Mouse (Mus musculus) left cerebral cortex, adult 8-10 months (tissue): Measurements from ENCODE around the gene Slc8a2. TPM values are rescaled to one million over a fixed set of nuclear protein-coding genes. Genes with fewer than 3 reads are reported as not detected.

Source experiments
- DNase-seq, 2 experiments: peaks; one replicate each; pipeline ENCODE4 v3.0.0; 2022; ENCODE audit warnings: low spot score in 2 of 2
- total RNA-seq, 4 experiments: library from RNA; stranded (reverse); gene quantifications; 2 replicates each; pipeline ENCODE4 v1.2.4; 2022

The Slc8a2 gene
- total RNA-seq, 4 experiments from 2014 or later: 210 to 222 (median 213) TPM

DNA sequence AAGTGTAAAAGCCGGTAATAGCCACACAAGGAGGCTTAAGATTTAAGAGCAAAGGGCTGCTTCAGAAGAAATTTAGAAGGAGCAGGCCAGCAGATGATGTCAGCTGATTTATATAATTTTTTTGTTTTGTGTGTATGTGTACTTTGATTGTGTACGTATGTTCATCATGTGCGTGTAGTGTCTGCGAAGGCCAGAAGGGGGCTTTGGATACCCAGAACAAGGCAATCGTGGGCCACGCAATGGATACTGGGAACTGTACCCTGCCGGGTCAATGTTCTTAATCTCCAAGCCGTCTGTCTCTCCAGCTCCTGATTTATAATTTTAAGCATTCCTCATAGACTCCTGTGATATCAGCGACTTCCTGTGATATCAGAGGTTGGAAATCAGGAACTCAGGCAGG is 31.7 kb downstream of the Slc8a2 start:
- no peak for DNase-seq

DNA sequence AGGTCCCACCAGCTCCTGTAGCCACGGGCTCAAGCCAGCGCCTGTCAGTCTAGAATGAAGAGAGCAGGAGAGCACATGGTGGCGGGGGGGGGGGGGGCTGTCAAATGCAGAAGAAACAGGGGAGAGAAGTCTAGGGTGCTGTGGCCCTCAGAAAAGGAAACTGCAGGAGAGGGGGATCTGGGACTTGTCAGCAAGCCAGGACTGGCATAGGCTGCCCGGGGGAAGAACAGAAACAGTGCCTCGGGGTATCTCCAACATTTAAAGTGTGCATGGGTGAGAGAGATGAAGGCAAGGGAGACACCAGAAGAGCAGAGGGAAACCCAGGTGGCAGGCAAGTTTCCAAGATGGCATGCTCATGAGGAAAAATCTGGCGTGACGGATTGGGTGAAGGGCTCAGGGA is 32.4 kb downstream of the Slc8a2 start:
- DNase-seq: no peak

DNA sequence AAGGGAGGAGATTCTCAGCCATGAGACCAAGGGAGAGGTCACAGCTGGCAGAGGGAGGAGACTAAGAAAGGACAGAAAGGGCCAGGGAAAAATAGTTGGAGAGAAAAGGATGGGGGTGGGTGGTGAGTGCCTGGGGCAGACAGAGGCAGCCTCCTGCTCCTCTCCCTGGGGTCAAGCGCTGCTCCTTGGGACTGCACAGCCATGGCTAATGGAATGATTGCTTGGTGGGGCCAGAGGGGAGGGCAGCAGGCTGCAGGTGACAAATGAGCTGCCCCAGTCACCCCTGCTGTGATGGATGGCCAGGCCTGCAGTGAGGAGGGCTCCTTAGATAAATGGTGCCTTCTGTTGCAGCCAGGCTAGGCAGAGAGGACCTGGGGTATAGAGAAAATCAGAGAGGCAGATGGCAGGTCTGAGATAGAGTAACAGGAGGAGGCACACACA is 42.5 kb downstream of the Slc8a2 start:
- DNase-seq: no peak

- DNase-seq: no peak
Observed at GRCm38 (mm10) chr7:16172586-16173140, 43.0 kb downstream of the Slc8a2 start.

DNA sequence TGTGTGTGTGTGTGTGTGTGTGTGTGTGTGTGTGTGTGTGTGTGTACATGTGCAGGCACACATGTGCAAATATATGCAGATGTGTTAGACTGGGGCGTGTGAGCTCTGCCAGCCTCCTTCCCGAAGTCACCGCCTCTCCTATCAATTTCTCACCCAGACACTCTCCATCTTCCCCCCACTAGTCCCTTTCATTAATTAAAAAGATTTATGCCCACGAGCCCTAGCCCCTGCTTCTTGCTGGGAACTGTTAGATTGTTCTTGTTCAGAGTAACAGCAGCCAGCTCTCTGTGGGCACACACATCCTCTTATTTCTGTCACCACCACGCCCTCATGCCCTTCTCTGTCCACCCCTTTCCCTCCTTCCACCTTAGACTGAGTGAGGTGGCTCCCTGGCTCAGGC is 43.5 kb downstream of the Slc8a2 start:
- DNase-seq: no peak

DNA sequence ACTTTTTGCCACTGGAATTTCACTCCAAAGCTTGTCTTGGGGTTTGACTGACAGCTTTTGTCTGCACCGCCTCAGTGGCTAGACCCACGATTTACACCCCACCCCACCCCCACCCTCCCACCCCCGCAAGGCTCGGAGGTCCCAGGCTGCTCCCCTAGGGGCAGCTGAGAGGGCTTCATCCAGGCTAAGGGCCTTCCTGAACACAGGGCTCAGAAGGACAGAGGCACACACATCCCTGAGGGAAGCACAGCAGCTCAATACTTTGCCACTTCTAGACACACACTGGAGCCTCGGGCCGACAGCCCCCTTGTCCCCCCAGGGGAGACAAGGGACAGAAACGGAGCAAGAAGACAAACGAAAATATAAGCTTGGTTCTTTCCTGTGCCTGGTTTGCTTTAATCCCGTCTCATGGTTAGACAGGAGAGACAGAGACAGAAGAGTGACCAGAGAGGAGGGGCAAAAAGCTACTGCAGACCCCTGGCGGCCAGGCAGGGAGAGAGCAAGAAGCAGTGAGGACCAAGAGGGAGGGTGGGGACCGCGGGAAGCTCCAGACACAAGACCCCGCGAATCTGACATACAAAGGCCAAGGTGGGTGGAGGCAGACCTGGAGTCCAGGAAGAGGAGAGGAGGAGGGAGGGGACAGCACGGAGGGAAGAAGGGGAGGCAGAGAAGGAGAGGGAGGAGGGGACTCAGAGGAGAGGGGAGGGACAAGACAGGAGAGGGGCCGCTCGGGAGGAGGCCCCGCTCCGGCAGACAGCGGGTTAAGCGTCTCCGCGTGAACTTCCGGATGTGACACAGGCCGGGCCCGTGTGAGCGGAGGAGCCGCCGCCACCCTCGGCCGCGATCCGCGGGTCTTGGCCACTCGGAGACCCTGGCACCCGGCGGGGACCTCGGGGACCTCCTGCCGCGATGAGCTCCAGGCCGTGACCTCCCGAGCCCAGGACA is 45.2 kb downstream of the Slc8a2 start, which contains the start of gene Meis3:
Gene Meis3, plus strand, starts transcription at position 494 of the 945 bp plus-strand sequence.
- peak in 1 of 2 experiments; percentile 52 for DNase-seq

DNA sequence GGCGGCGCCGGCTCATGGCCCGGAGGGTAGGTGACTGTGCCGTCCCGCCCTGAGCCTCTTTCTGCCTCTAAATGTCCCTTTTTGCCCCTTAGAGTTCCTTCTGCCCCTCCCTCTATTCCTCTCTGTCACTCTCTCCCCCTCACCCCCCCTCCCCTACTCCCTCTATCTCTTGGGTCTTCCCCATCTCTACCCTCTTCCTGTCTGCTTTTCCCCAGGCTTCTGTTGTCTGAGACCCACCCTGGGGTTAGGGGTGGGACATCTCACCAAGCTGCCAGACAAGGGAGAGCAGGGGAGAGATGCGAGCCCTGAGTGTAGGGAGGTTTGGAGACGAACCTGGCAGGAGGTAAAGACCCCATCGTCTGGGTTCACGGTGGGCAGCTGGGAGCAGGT is 45.9 kb downstream of the Slc8a2 start:
- DNase-seq: no peak

DNA sequence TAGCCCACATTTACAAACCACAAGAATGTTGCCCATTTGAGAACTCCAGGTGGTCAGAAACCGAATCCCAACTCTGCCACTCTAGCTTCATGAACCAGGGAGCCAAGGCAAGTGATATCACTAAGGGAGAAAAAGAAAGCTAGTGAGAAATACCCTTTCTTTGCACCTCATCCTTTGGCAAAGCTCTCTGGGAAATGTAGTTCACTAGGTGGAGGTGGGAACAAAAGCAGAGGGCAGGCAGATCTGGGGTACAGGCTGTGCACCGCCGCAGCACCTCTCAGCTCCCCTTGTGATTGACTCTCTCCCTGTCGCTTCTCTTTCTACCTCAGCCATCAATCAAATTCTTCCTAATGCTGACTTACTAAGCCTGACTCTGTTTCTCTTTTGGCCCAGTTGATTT is 48.5 kb downstream of the Slc8a2 start:
- DNase-seq: no peak

DNA sequence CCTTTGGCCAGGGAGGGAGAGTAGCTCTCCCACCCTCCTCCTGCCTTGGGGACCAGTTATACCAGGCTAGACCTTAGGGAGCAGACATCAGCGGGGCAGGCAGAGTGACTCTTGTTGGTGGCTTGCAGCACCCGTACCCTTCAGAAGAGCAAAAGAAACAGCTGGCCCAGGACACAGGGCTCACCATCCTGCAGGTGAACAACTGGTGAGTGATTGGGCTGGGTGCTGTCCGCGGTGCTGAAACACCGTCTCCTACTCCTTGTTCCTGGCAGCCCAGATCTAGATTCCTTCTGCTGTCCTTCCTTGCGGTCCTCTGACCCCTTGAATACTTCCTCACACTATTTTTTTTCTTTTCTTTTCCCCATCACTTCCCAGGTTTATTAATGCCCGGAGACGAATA is 54.0 kb downstream of the Slc8a2 start:
- no peak for DNase-seq

GRCm38 (mm10) chr7:16187494-16187893 is 57.9 kb downstream of the Slc8a2 start:
- DNase-seq: no peak

- peak in 1 of 2 experiments; percentile 80 for DNase-seq
Observed at GRCm38 (mm10) chr7:16192315-16192714, 62.7 kb downstream of the Slc8a2 start.

DNA sequence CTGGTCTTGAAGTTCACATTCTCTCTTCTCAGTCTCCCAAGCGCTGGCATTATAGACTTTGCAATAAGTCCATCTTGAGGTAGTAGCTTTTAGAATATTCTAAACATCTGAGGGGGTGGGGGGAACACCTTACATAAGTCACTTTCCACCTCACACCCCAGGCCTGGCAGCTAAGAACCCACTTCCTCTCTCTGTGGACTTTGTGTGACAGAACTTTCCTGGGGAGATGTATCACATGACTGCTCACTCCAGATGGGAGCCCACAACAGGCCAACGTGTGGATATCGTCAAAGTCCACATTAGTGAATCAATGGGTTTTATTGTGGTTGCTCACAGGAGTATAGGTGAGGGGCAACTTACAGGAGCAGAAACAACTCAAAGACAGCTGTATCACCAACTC is 64.1 kb downstream of the Slc8a2 start:
- DNase-seq: no peak

DNA sequence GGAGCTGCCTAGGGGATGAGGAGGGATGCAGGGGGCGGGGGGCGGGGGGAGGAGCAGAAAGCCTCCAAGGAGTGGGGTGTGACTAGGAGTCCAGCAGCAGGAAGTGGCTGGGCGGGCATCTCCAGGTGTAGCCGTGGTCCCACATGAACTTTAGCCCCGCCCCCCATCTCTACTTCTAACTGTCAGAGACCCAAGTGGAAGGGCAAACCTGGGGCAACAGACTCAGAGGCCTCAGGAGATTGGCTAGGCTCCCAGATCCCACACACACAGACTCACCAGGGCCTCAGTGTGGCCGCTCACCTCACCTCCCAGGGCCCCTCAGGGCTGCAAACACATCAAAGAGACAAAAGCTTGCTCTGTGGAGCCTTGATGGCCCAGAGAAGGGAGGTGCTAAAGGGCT is 67.0 kb downstream of the Slc8a2 start:
- no peak for DNase-seq

- DNase-seq: no peak
Observed at GRCm38 (mm10) chr7:16197166-16197565, 67.5 kb downstream of the Slc8a2 start.

GRCm38 (mm10) chr7:16198540-16198939 is 68.9 kb downstream of the Slc8a2 start:
- DNase-seq: no peak

DNA sequence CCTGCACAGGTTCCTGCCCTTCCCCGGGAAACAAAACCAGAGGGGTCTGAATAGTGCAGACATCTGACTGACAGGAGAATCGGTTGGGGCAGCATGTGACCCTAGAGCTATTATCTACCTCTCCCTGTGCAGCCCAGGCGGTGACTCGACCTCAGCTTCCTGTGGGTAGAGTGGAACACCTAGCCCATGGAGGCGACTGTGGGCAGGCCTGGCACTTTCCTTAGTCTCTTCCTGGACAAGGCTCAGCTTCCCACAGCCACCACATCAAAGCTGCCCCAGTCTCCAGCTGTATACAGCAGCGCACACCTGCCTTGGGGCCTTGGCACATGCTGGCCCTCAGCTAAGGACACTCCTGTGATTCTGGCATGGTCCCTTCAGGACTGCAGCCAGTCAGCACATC is 71.5 kb downstream of the Slc8a2 start:
- DNase-seq: no peak

DNA sequence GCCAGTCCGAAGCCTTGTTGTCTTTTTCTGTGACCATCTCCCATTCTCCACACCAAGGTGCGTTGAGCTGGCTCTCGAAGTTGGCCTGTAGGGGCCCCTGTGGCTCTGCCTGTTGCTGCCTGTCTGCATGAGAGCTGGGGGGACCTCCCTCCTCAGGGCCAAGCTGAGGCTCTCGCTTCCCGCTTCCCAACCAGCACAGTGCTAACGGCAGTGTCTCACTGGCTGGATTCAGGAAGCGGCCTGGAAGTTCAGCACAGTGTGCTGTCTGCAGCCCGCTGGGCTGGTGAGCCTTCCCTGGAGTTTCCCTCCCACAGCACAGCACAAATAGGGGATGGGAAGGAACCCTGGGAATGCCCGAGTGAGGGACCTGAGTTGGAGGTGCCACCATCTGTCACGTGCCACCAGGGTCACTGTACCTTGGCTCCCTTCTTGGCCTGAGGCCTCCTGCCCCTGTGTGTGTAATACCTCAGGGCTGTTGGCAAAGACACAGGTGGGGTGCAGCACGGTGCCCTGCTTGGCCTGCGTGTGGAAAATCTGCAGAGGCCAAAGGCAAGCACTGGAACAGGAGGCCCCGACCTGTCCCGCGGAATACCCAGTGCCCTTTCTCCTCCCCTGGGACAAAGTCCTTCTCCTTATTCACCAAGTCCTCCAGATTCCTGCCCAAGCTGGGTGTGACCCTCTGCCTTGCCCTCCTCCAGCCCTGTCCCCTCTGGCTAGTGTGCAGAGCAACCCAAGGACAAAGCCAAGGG is 73.3 kb downstream of the Slc8a2 start:
- no peak for DNase-seq

DNA sequence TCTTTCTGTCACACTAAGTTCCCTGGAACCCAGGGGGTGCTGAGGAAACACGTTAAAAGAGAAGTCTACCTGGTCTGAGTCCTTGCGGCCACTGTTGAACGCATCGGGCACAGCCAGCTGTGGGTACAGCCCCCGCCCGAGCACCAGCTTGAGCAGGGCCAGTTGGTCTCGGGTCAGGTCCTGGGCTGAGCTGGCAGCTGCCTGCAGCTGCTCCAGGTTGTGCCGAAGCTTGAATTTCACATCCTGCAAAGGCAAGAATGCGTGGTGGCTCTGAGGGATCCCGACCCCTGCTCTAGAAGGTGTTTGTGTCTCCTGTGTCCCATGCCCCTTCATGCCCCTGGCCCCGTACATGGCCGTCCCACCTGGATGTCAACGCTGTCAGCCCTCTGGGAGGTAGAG is 73.9 kb downstream of the Slc8a2 start:
- no peak for DNase-seq

- DNase-seq: no peak
Observed at GRCm38 (mm10) chr7:16204791-16205190, 75.2 kb downstream of the Slc8a2 start.

DNA sequence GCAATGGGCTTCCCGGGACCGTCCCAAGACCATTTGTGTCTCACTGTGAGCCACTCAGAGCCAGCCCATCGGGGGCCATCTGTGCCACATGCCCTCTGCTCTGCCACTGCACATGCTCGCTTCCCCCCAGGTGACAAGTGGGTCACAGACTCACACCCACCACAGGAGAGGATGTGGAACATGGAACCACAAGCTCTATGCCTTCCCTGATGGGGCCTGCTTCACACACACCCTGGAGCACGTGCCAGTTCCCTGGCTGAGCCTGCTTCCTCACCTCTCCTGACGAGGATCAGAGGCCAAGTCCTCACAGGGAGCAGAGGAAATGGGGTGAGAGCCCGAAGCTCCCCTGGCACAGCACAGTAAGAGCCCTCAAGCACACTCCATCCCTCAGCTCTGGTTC is 77.5 kb downstream of the Slc8a2 start:
- no peak for DNase-seq

DNA sequence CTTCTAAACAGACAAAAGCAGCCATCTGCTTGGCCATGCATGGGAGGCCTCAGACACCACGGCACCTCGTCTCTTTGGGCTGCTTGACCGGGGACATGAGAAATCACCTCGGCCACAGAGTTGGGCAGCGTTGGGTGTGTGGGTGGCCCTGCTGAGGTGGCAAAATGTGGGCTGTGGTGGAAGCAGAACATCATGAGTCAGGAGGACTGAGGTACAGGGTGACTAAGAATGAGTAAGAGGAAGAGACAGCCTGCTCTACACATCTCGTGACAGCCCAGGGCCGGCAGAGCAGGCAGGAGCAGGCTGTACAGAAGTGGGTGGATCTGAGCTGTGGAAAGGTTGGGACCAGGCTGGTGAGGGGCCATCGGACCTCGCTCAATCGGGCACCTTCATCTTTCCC is 77.9 kb downstream of the Slc8a2 start:
- DNase-seq: peak; percentile 31 to 77
